Mouse (Mus musculus): ENCODE data around the gene Creld1.

The Creld1 gene

DNA sequence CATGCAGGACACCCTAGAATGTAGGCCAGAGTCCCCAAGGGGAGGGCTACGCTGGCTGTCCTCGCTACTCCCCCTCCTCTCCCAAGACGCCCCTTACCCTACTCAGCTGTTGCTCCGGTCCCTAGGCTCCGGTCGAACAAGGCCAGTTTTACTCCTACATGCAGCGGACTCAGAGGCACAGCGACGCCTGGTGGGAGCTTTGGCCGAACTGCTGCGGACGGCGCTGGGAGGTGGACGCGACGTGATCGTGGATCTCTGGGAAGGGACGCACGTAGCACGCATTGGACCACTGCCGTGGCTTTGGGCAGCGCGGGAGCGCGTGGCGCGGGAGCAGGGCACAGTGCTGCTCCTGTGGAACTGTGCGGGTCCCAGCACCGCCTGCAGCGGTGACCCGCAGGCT, 13.7 kb upstream of the Creld1 start:
- DNase-seq (ENCODE audit: low spot score): no peak

GRCm38 (mm10) chr6:113471297-113471936, 11.7 kb upstream of the Creld1 start, which contains the start of gene Il17rc:
Gene Il17rc (plus strand): TSS chr6:113471427.
- DNase-seq (ENCODE audit: low spot score): no peak

- no peak for DNase-seq (ENCODE audit: low spot score)
These were observed 11.0 kb upstream of the Creld1 start for GRCm38 (mm10) chr6:113472061-113472460.

GRCm38 (mm10) chr6:113473246-113473645, 9.9 kb upstream of the Creld1 start:
- no peak for DNase-seq (ENCODE audit: low spot score)

- DNase-seq (ENCODE audit: low spot score): no peak
These were observed 9.4 kb upstream of the Creld1 start for GRCm38 (mm10) chr6:113473715-113474114.

DNA sequence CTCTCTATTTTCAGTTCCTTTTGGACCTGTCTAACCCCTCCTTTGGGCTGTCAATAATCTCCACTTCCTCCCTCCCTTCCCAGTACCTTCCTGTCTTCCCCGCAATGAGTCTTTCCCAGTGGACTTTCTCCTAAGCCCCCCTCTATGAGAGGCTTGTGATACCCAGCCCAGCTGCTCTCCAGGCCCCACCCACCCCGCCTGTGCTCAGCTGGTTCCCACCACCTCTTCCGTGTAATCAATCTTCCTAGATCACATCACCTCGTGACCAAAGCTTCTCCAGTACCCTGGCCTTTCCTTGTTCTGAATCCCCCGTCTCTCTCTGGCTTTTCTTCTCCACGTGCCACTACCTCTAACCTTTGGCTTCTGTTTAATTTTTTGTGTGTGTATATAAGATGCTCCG, 5.7 kb upstream of the Creld1 start:
- DNase-seq (ENCODE audit: low spot score): no peak

DNA sequence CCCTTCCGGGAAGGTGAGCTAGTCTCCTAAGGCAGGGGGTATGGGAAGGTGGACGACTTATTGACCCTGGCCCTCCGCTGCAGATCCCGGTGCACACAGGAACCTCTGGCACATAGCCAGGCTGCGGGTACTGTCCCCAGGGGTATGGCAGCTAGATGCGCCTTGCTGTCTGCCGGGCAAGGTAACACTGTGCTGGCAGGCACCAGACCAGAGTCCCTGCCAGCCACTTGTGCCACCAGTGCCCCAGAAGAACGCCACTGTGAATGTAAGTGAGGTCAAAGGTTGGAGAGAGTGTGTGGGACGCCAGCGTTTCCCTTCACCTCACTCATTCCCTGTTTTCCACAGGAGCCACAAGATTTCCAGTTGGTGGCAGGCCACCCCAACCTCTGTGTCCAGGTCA, 4.2 kb upstream of the Creld1 start:
- no peak for DNase-seq (ENCODE audit: low spot score)

GRCm38 (mm10) chr6:113480555-113481373, 2.3 kb upstream of the Creld1 start:
- DNase-seq (ENCODE audit: low spot score): no peak

DNA sequence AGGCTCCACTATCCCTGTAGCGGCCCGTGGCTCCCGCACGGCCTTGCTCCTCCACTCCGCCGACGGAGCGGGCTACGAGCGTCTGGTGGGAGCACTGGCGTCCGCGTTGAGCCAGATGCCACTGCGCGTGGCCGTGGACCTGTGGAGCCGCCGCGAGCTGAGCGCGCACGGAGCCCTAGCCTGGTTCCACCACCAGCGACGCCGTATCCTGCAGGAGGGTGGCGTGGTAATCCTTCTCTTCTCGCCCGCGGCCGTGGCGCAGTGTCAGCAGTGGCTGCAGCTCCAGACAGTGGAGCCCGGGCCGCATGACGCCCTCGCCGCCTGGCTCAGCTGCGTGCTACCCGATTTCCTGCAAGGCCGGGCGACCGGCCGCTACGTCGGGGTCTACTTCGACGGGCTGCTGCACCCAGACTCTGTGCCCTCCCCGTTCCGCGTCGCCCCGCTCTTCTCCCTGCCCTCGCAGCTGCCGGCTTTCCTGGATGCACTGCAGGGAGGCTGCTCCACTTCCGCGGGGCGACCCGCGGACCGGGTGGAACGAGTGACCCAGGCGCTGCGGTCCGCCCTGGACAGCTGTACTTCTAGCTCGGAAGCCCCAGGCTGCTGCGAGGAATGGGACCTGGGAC, 509 bp upstream of the Creld1 start:
- DNase-seq (ENCODE audit: low spot score): no peak

DNA sequence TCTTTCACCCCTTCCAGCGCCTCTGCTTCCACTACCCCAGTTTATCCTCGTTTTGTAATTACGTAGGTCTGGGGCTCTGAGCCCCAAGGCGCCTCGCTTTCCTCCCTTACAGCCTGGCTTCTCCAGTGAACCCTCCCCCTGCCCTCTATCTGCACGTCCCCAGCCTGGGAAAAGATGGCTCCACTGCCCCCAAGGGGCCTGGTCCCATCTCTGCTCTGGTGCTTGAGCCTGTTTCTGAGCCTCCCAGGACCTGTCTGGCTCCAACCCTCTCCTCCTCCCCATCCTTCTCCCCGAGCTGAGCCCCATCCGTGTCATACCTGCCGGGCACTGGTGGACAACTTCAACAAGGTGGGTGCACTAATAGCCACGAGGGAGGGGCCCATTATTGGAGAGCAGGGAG, 632 bp downstream of the Creld1 start:
- no peak for DNase-seq (ENCODE audit: low spot score)

- no peak for DNase-seq (ENCODE audit: low spot score)
These were observed 4.1 kb downstream of the Creld1 start for GRCm38 (mm10) chr6:113487125-113487576.

DNA sequence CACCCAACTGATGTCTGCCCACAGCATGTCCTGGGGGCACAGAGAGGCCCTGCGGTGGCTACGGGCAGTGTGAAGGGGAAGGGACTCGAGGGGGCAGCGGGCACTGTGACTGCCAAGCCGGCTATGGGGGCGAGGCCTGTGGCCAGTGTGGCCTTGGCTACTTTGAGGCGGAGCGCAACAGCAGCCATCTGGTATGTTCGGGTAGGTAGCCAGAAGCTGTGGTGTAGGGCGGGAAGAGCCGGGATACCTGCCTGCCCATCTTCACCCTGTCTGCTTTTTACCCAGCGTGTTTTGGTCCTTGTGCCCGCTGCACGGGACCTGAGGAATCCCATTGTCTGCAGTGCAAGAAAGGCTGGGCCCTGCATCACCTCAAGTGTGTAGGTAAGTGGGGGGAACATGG, 6.3 kb downstream of the Creld1 start:
- no peak for DNase-seq (ENCODE audit: low spot score)

- no peak for DNase-seq (ENCODE audit: low spot score)
These were observed 9.2 kb downstream of the Creld1 start for GRCm38 (mm10) chr6:113492101-113492864.

GRCm38 (mm10) chr6:113494258-113494788, 11.2 kb downstream of the Creld1 start:
- DNase-seq (ENCODE audit: low spot score): peak; percentile 40

- no peak for DNase-seq (ENCODE audit: low spot score)
These were observed 12.1 kb downstream of the Creld1 start for GRCm38 (mm10) chr6:113495071-113495675.

DNA sequence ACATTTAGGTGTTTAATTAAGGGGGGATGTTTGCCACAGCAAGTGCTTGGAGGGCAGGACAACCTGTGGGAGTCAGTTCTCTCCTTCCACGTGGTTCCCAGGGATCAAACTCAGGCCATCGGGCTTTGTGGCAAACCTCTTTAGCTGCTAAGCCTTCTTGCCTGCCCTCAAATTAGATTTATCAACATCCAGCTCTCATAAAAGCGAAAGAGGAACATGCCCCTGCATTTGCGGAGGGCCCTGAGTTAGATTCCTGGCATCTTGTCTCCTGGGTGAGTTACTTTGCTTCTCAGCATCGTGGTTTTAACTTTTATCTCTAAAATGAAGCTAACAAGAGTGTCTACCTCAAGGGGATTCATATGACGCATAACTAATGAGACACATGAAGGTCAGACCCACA, 16.2 kb downstream of the Creld1 start:
- no peak for DNase-seq (ENCODE audit: low spot score)

- DNase-seq (ENCODE audit: low spot score): no peak
These were observed 18.4 kb downstream of the Creld1 start, which contains the start of gene Prrt3 for GRCm38 (mm10) chr6:113501388-113502084. Gene Prrt3 (minus strand): TSS chr6:113501931.

- no peak for DNase-seq (ENCODE audit: low spot score)
These were observed 19.7 kb downstream of the Creld1 start for GRCm38 (mm10) chr6:113502801-113503200.

GRCm38 (mm10) chr6:113505689-113506088, 22.6 kb downstream of the Creld1 start:
- DNase-seq (ENCODE audit: low spot score): no peak

- DNase-seq (ENCODE audit: low spot score): no peak
These were observed 24.0 kb downstream of the Creld1 start for GRCm38 (mm10) chr6:113507130-113507529.

Data from layer of hippocampus, adult 9-10 months (tissue).